Mouse (Mus musculus): Measurements from ENCODE around the gene Olfr649. TPM values are rescaled to one million over a fixed set of nuclear protein-coding genes. Genes with fewer than 3 reads are reported as not detected.

The Olfr649 gene
- not detected in 2 replicates for polyA plus RNA-seq (2015; fragmentation: Nextera tagmentation; extraction: Ambion mirVana)

- TF ChIP-seq EP300 (IDR thresholded peaks at IDR 0.05) (no peak), CTCF (IDR thresholded peaks at IDR 0.05) (no peak)
- no peaks in the 10 kb centered on the region for H3K4me1 ChIP-seq (ENCODE audit: insufficient read depth, low read depth, low read length)
- no peaks in the 10 kb centered on the region for H3K27me3 ChIP-seq (replicated peaks; ENCODE audit: insufficient read depth, low read length)
- DNase-seq (ENCODE audit: low spot score) = no peak
- WGBS = 74% methylated on average over 6 of the region's 6 CpGs
- no peaks in the 10 kb centered on the region for H3K36me3 ChIP-seq (ENCODE audit: insufficient read depth, low read length)
- no peak for ATAC-seq
- H3K4me3 ChIP-seq (ENCODE audit: low read depth, low read length) = no peak within 1 kb of the TSS
- H3K9me3 ChIP-seq (ENCODE audit: low read length) = no peaks in the 10 kb centered on the region
- H3K27ac ChIP-seq (ENCODE audit: low read length) = no peak within 1 kb of the TSS
- no peak within 1 kb of the TSS for H3K9ac ChIP-seq (replicated peaks; ENCODE audit: low read depth)
- no peak within 1 kb of the TSS for H3K4me2 ChIP-seq (replicated peaks; ENCODE audit: low read depth, low read length)
Measured at GRCm38 (mm10) chr7:104195885-104196284, at the start of gene Olfr649. Gene Olfr649, minus strand, starts transcription at chr7:104195985.

GRCm38 (mm10) chr7:104244287-104245181 lies 48.7 kb upstream of the Olfr649 start, which contains the start of gene Trim34a:
Gene Trim34a, plus strand, starts transcription at chr7:104244457.
- peak within 1 kb of the TSS; percentile 75 for H3K4me2 ChIP-seq (replicated peaks; ENCODE audit: low read depth, low read length)
- H3K27ac ChIP-seq (ENCODE audit: low read length) = peak within 1 kb of the TSS; percentile 86
- 5% methylated on average over 13 of the region's 13 CpGs for WGBS
- H3K36me3 ChIP-seq (ENCODE audit: insufficient read depth, low read length) = no peaks in the 10 kb centered on the region
- no peaks in the 10 kb centered on the region for H3K4me1 ChIP-seq (ENCODE audit: insufficient read depth, low read depth, low read length)
- peak; percentile 96 for DNase-seq (ENCODE audit: low spot score)
- H3K27me3 ChIP-seq (replicated peaks; ENCODE audit: insufficient read depth, low read length) = no peaks in the 10 kb centered on the region
- H3K9me3 ChIP-seq (ENCODE audit: low read length) = no peaks in the 10 kb centered on the region
- H3K9ac ChIP-seq (replicated peaks; ENCODE audit: low read depth) = peak within 1 kb of the TSS; percentile 78
- peak; percentile 95 for ATAC-seq
- TF ChIP-seq CTCF (IDR thresholded peaks at IDR 0.05) (peak; percentile 81), EP300 (IDR thresholded peaks at IDR 0.05) (no peak)
- H3K4me3 ChIP-seq (ENCODE audit: low read depth, low read length) = peak within 1 kb of the TSS; percentile 71

GRCm38 (mm10) chr7:104243616-104244015 lies 47.8 kb upstream of the Olfr649 start:
- no peaks in the 10 kb centered on the region for H3K36me3 ChIP-seq (ENCODE audit: insufficient read depth, low read length)
- ATAC-seq = peak; percentile 63
- 29% methylated on average over 1 of the region's 1 CpGs for WGBS

GRCm38 (mm10) chr7:104240857-104241256 lies 45.1 kb upstream of the Olfr649 start:
- Histone ChIP-seq H3K27me3 (replicated peaks; ENCODE audit: insufficient read depth, low read length) (no peaks in the 10 kb centered on the region), H3K36me3 (ENCODE audit: insufficient read depth, low read length) (no peaks in the 10 kb centered on the region), H3K4me3 (ENCODE audit: low read depth, low read length) (no peak overlapping the region), H3K27ac (ENCODE audit: low read length) (no peak overlapping the region), H3K4me2 (replicated peaks; ENCODE audit: low read depth, low read length) (no peak overlapping the region), H3K9me3 (ENCODE audit: low read length) (no peaks in the 10 kb centered on the region), H3K9ac (replicated peaks; ENCODE audit: low read depth) (no peak overlapping the region), H3K4me1 (ENCODE audit: insufficient read depth, low read depth, low read length) (no peaks in the 10 kb centered on the region)
- no peak for ATAC-seq
- no peak for TF ChIP-seq EP300 (IDR thresholded peaks at IDR 0.05)
- TF ChIP-seq CTCF (IDR thresholded peaks at IDR 0.05) = no peak
- DNase-seq (ENCODE audit: low spot score) = no peak

More at GRCm38 (mm10) chr7:104243616-104244015, 47.8 kb upstream of the Olfr649 start:
- DNase-seq (ENCODE audit: low spot score) = peak; percentile 26
- H3K27me3 ChIP-seq (replicated peaks; ENCODE audit: insufficient read depth, low read length) = no peaks in the 10 kb centered on the region
- H3K4me3 ChIP-seq (ENCODE audit: low read depth, low read length) = no peak overlapping the region
- TF ChIP-seq CTCF (IDR thresholded peaks at IDR 0.05) = no peak
- no peak for TF ChIP-seq EP300 (IDR thresholded peaks at IDR 0.05)
- no peaks in the 10 kb centered on the region for H3K9me3 ChIP-seq (ENCODE audit: low read length)
- no peak overlapping the region for H3K27ac ChIP-seq (ENCODE audit: low read length)
- no peaks in the 10 kb centered on the region for H3K4me1 ChIP-seq (ENCODE audit: insufficient read depth, low read depth, low read length)
- 0 out of 2 replicates have a peak overlapping the region, but pooled peaks have one; percentile 75 for H3K4me2 ChIP-seq (replicated peaks; ENCODE audit: low read depth, low read length)
- no peak overlapping the region for H3K9ac ChIP-seq (replicated peaks; ENCODE audit: low read depth)

GRCm38 (mm10) chr7:104231203-104231602 lies 35.4 kb upstream of the Olfr649 start:
- H3K4me2 ChIP-seq (replicated peaks; ENCODE audit: low read depth, low read length) = no peak overlapping the region
- DNase-seq (ENCODE audit: low spot score) (peak; percentile 28), ATAC-seq (no peak)
- H3K9ac ChIP-seq (replicated peaks; ENCODE audit: low read depth) = no peak overlapping the region
- H3K4me3 ChIP-seq (ENCODE audit: low read depth, low read length) = no peak overlapping the region
- H3K9me3 ChIP-seq (ENCODE audit: low read length) = no peaks in the 10 kb centered on the region
- H3K27me3 ChIP-seq (replicated peaks; ENCODE audit: insufficient read depth, low read length) = no peaks in the 10 kb centered on the region
- 27% methylated on average over 2 of the region's 2 CpGs for WGBS
- H3K36me3 ChIP-seq (ENCODE audit: insufficient read depth, low read length) = no peaks in the 10 kb centered on the region
- TF ChIP-seq CTCF (IDR thresholded peaks at IDR 0.05) (peak; percentile 80), EP300 (IDR thresholded peaks at IDR 0.05) (no peak)
- H3K27ac ChIP-seq (ENCODE audit: low read length) = no peak overlapping the region
- H3K4me1 ChIP-seq (ENCODE audit: insufficient read depth, low read depth, low read length) = no peaks in the 10 kb centered on the region

GRCm38 (mm10) chr7:104218701-104219569 lies 23.1 kb upstream of the Olfr649 start, which contains the start of gene Trim6:
Gene Trim6, plus strand, starts transcription at chr7:104218793.
- DNase-seq (ENCODE audit: low spot score) = peak; percentile 67
- TF ChIP-seq CTCF (IDR thresholded peaks at IDR 0.05) (no peak), EP300 (IDR thresholded peaks at IDR 0.05) (no peak)
- Histone ChIP-seq H3K4me1 (ENCODE audit: insufficient read depth, low read depth, low read length) (no peaks in the 10 kb centered on the region; the same call in 1 of the 2 replicates), H3K27me3 (replicated peaks; ENCODE audit: insufficient read depth, low read length) (no peaks in the 10 kb centered on the region), H3K4me2 (replicated peaks; ENCODE audit: low read depth, low read length) (peak within 1 kb of the TSS; percentile 63), H3K9ac (replicated peaks; ENCODE audit: low read depth) (peak within 1 kb of the TSS; percentile 34; the same call in 1 of the 2 replicates), H3K36me3 (ENCODE audit: insufficient read depth, low read length) (no peaks in the 10 kb centered on the region), H3K4me3 (ENCODE audit: low read depth, low read length) (peak within 1 kb of the TSS; percentile 37), H3K9me3 (ENCODE audit: low read length) (no peaks in the 10 kb centered on the region), H3K27ac (ENCODE audit: low read length) (no peak within 1 kb of the TSS)
- WGBS = 2% methylated on average over 37 of the region's 37 CpGs
- peak; percentile 82 for ATAC-seq
